Mouse (Mus musculus) c-Kit-negative CD71-positive TER-119-positive erythroid progenitor cells, embryonic 14.5 days (primary cell): ENCODE results near the gene Fam89a.

Experiments used
- DNase-seq: peaks from one replicate; pipeline ENCODE4 v3.0.0-alpha.2; 2013; ENCODE audit warnings: low read depth, low spot score

The Fam89a gene

GRCm38 (mm10) chr8:124754101-124754791, 2.6 kb upstream of the Fam89a start:
- DNase-seq = no peak

GRCm38 (mm10) chr8:124752325-124752862, 762 bp upstream of the Fam89a start:
- no peak for DNase-seq

- no peak for DNase-seq
Measured at GRCm38 (mm10) chr8:124751191-124751590, 441 bp downstream of the Fam89a start.

GRCm38 (mm10) chr8:124746661-124747060, 5.0 kb downstream of the Fam89a start:
- no peak for DNase-seq

- DNase-seq = no peak
Measured at GRCm38 (mm10) chr8:124739268-124739667, 12.4 kb downstream of the Fam89a start.

DNA sequence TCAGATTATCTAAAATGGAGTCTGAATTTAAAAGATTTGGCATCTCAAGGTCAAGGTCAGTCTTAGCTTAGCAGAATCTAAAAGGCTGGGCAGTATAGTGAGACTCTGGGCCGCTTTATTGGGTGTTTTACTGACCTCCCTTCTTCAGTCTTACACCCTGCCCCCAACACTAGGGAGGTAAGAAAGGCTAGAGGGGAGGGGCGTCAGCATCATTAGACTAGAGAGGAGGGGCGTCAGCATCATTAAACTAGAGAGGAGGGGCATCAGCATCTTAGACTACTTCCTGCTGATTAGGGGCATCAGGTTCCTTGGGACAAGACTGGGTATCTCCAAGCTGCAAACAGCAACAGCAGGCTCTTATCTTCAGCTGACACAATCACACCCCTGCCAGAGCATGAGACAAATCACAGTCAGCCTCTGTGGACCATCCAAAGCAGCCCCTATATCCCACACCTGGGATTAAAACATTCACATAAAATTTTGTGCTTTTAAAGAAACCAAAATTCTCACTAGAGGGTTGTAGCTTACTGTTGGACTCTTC, 16.2 kb downstream of the Fam89a start:
- DNase-seq = no peak

- DNase-seq = no peak
Measured at GRCm38 (mm10) chr8:124732828-124733227, 18.8 kb downstream of the Fam89a start.

- DNase-seq = no peak
Measured at GRCm38 (mm10) chr8:124724301-124724700, 27.3 kb downstream of the Fam89a start.

GRCm38 (mm10) chr8:124721862-124722515, 29.6 kb downstream of the Fam89a start, which contains the start of the genes Ttc13 and Arv1:
Ttc13 (minus strand) TSS chr8:124721983.
Arv1 (plus strand) TSS chr8:124722139.
- peak; percentile 93 for DNase-seq

DNA sequence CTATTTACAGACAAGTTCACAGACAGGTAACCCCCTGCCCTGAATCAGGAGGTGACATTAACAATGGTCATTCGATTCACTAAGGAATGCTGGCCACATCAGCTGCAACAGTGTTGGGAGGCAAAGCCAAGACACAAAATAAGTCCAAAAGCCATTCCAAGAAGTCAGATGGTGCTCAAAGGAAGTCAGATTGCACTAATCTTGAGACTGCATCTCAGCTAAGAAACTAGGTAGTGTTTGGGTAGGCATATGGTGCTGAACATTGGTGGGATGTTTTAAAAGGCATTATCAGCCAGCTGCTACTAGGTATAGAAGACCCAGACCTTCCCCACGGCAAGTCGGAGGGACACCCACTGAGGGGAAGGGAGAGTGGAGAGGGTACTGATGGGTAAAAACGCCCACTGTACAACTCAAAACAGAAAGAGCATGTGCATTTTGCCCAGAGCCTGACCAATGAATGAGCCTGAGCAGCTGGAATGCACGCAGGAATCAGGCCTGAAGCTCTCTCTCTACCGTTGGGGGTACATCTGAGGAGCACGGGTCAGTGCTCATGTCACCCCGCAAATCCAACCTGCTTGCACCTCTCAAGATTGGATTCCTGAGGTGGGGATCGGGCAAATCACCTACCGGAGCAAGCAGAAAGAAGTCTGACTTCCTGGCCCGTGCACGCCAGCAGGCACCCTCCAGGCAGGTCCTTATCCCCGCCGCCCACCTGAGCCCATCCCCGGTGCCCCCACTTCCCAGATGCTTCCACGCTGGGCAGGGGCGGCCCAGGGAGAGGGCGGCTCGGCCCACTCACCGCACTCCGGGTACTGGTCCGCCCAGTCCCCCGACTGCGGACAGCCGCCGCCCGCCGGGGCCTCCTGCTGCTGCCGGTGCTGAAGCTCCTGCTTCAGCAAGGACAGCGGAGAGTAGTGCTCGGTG, 30.4 kb downstream of the Fam89a start:
- DNase-seq = no peak

GRCm38 (mm10) chr8:124720133-124720532, 31.5 kb downstream of the Fam89a start:
- no peak for DNase-seq

GRCm38 (mm10) chr8:124715736-124716135, 35.9 kb downstream of the Fam89a start:
- DNase-seq = no peak

DNA sequence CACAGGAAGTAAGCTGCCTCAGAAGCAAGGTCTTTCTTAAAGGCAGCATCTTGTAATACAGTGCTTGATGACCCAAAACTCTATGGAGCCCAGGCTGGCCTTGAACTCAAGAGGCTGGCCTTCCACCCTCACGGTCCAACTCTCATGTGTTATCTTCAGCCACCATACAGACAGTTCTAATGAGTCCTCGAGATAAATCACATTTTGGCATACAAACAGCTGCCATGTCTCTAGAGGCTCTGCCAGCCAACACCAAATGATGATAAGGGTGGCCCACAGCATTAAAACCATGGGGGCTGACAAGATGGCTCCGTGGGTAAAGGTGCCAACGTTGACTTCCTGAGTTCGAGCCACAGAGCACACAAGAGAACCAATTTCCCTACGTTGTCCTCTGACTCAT, 38.4 kb downstream of the Fam89a start:
- DNase-seq = no peak

DNA sequence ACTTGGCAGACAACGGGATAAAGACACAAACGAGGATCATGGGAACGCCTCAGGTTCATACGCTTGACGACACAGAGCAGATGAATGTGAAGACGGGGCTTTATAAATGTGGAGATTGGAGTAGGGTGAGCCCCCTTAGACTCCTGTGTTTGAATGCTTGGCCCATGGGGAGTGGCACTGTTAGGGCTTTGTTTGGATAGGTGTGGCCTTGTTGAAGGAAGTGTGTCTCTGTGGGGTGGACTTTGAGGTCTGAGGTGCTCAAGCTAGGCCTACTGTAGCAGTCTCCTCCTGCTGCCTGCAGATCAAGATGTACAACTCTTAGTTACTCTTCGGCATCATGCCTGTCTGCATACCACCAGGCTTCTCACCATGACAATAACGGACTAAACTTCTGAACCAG, 45.8 kb downstream of the Fam89a start:
- DNase-seq = no peak

DNA sequence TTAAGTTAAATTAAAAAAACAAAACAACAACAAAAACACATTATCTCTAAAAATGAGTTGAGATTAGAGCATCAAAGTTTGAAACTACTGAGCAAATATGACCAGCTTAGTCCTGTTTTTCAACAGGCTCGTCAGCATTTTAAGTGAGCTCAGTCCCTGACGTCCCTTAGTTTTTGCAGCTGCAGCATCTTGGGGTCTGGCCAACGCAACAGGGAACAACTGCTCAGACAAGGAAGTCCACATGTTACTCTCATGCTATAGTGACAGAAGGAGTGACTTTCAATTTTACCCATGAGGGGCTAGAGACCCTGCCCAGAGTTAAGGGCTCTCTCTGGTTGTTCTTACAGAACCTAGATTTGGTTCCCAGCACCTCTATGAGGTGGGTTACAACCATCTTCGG, 47.3 kb downstream of the Fam89a start:
- no peak for DNase-seq

- DNase-seq = no peak
Measured at GRCm38 (mm10) chr8:124703526-124703925, 48.1 kb downstream of the Fam89a start.

DNA sequence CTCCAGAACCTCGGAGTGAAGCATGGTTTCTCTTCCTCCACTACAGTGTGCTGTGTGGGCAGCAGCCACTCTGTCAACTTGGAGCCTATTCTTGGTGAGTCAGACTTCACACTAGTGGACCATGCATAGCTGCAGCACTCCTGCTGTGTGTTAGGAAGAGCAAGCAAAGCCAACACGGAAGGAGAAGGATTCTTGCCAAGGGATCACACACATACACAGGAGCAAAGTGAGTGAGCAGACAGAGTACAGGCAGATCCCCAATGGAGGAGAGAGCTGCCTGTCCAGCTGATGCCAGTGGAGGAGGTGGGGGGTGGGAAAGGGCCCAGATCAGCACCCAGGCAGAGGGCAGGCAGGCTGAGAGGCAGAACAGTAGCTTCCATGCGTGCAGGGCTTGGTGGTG, 49.4 kb downstream of the Fam89a start:
- DNase-seq = no peak

- no peak for DNase-seq
Measured at GRCm38 (mm10) chr8:124701023-124701422, 50.6 kb downstream of the Fam89a start.

- no peak for DNase-seq
Measured at GRCm38 (mm10) chr8:124700271-124700670, 51.4 kb downstream of the Fam89a start.

DNA sequence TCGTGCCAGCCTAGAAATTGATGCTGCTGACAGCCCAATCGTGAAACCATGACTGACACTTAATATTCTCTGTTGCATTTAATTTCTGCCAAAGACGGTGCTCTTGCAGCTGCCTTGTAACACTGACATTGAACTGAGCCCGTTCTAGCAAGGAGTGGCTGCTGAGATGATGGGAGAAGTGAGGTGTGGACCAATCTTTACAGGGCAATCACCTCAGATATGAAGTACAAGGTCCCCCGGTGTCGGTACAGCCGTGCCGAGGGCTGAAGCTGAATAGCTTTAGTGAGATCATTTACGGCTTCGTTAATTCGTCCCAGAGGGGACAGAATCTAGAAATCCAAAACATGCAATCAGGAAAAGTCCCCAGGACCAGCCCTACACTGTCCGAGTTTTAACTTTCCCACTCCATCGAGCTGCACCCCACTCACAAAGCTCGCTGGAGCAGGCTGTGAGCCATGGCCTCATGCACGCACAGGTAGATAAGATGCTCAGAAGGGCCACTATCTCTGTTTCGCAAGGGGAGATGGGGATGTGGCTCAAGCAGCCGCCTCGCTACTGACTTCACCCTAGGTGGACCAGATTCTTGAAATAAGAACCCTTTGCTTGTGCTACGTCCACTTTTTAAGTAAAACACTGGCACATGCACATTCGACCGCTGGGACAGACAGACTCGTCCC, 56.1 kb downstream of the Fam89a start:
- no peak for DNase-seq

DNA sequence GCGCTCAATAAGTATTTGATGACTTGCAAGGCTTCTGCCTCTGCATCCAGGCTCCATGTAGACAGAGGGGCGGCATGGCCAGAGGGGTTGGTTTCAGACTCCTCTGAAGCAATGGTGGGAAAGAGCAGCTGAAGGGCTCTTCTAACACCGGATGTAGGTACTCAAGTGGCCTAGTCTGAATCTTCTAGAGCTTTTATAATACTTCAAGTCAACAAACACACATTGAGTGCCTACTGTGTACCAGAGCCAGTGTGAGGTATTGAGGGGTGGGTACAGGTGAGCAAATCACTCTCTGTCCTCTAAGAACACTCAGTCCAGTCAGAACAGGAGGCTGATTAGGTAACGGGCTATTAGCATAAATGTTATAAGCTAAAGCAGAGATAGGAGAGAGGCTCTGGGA, 59.9 kb downstream of the Fam89a start:
- DNase-seq = no peak
